19 mouse cellular contexts compared by ENCODE assay signal in genomic region chr10:19105231-19105681, GRCm38 (mm10).
A peak's percentile ranks its signal among the peaks of the same experiment; 100 is the strongest.
DNase-seq lines count a peak whose midpoint lies in the region; ATAC-seq lines count a peak whose summit lies in the region.
"Had no signal": no experiment of that assay in that cellular context is flagged by ENCODE, and none has a peak within 500 bp of the region (broad histone marks: within the 10 kb centered on the region; RNA-seq: fewer than 3 reads in every experiment).

No protein-coding gene starts in this region.

- no peaks in the 10 kb centered on the region for H3K9me3 ChIP-seq in hindbrain, embryonic 10.5 days
- no peaks in the 10 kb centered on the region for H3K9me3 ChIP-seq in hindbrain, embryonic 14.5 days (ENCODE audit: control insufficient read depth, low read length)
- no peaks in the 10 kb centered on the region for H3K9me3 ChIP-seq in embryonic facial prominence, embryonic 14.5 days (ENCODE audit: control insufficient read depth, low read length)
- no peaks in the 10 kb centered on the region for H3K9me3 ChIP-seq in limb, embryonic 13.5 days
- H3K9me3 ChIP-seq: heart, embryonic 10.5 days; neural tube, embryonic 12.5 days had no signal

- no peaks in the 10 kb centered on the region for H3K4me1 ChIP-seq in hindbrain, embryonic 10.5 days (replicated peaks)
- H3K4me1 ChIP-seq in hindbrain, embryonic 14.5 days (replicated peaks; ENCODE audit: control insufficient read depth, insufficient read depth, low read length) = no peaks in the 10 kb centered on the region
- peaks cover 7% of the 10 kb centered on the region; the same call in 1 of the 2 replicates for H3K4me1 ChIP-seq in brown adipose tissue, adult 24 weeks (ENCODE audit: control insufficient read depth, insufficient read depth, insufficient read length, low read length)
- peaks cover 13% of the 10 kb centered on the region; the same call in 1 of the 2 replicates for H3K4me1 ChIP-seq in embryonic facial prominence, embryonic 14.5 days (ENCODE audit: control insufficient read depth, insufficient read depth, low read length)
- H3K4me1 ChIP-seq in limb, embryonic 13.5 days = peaks cover 17% of the 10 kb centered on the region
- H3K4me1 ChIP-seq: heart, embryonic 10.5 days; neural tube, embryonic 12.5 days had no signal

- no peak for DNase-seq in hindbrain, embryonic 10.5 days (ENCODE audit: low spot score)
- DNase-seq in hindbrain, embryonic 14.5 days (ENCODE audit: low spot score) = no peak
- DNase-seq in embryonic facial prominence, embryonic 14.5 days (ENCODE audit: low spot score) = peak; percentile 81
- no peak for DNase-seq in kidney, adult 18-20 months
- no peak for DNase-seq in layer of hippocampus, adult 18-20 months (ENCODE audit: low spot score in 2 of 2)
- no peak for DNase-seq in cerebellum, adult 9-10 months
- DNase-seq: B cell, adult 2 months; cerebellum, adult 18-20 months; gastrocnemius, postnatal 25 days; heart, postnatal 14 days; kidney, postnatal 25 days; lung, adult 18-20 months; right cerebral cortex, postnatal 25 days had no signal

- H3K4me2 ChIP-seq in hindbrain, embryonic 14.5 days (replicated peaks) = no peak overlapping the region
- peak overlapping the region; percentile 1 for H3K4me2 ChIP-seq in embryonic facial prominence, embryonic 14.5 days (ENCODE audit: low read depth, low read length)
- H3K4me2 ChIP-seq in limb, embryonic 13.5 days (replicated peaks) = peak overlapping the region; percentile 49
- H3K4me2 ChIP-seq: neural tube, embryonic 12.5 days had no signal

- ATAC-seq in hindbrain, embryonic 14.5 days (ENCODE audit: low FRiP score) = no peak
- peak; percentile 47; the same call in 1 of the 2 replicates for ATAC-seq in embryonic facial prominence, embryonic 14.5 days (ENCODE audit: low read depth)
- ATAC-seq in limb, embryonic 13.5 days (ENCODE audit: low FRiP score, low read depth) = peak; percentile 87
- ATAC-seq: forebrain, embryonic 14.5 days had no signal

- H3K36me3 ChIP-seq in hindbrain, embryonic 10.5 days = no peaks in the 10 kb centered on the region
- H3K36me3 ChIP-seq in hindbrain, embryonic 14.5 days (replicated peaks; ENCODE audit: control insufficient read depth, insufficient read depth) = no peaks in the 10 kb centered on the region
- H3K36me3 ChIP-seq in embryonic facial prominence, embryonic 14.5 days (ENCODE audit: control insufficient read depth, insufficient read depth, low read length) = no peaks in the 10 kb centered on the region
- H3K36me3 ChIP-seq in limb, embryonic 13.5 days = no peaks in the 10 kb centered on the region
- H3K36me3 ChIP-seq: heart, embryonic 10.5 days; neural tube, embryonic 12.5 days had no signal

- no peak overlapping the region for H3K4me3 ChIP-seq in hindbrain, embryonic 10.5 days
- no peak overlapping the region for H3K4me3 ChIP-seq in hindbrain, embryonic 14.5 days (replicated peaks; ENCODE audit: low read length)
- no peak overlapping the region for H3K4me3 ChIP-seq in brown adipose tissue, adult 24 weeks (ENCODE audit: insufficient read depth, low read depth, low read length)
- H3K4me3 ChIP-seq in embryonic facial prominence, embryonic 14.5 days (ENCODE audit: low read depth, low read length) = no peak overlapping the region
- no peak overlapping the region for H3K4me3 ChIP-seq in limb, embryonic 13.5 days
- H3K4me3 ChIP-seq: heart, embryonic 10.5 days; neural tube, embryonic 12.5 days had no signal

- 0 out of 2 replicates have a peak overlapping the region, but pooled peaks have one; percentile 0 for H3K27ac ChIP-seq in hindbrain, embryonic 10.5 days
- H3K27ac ChIP-seq in hindbrain, embryonic 14.5 days = no peak overlapping the region
- 0 out of 2 replicates have a peak overlapping the region, but pooled peaks have one; percentile 11 for H3K27ac ChIP-seq in brown adipose tissue, adult 24 weeks (replicated peaks; ENCODE audit: low read depth, low read length)
- peak overlapping the region; percentile 67 for H3K27ac ChIP-seq in embryonic facial prominence, embryonic 14.5 days (replicated peaks; ENCODE audit: low read depth, low read length)
- peak overlapping the region; percentile 80 for H3K27ac ChIP-seq in limb, embryonic 13.5 days
- H3K27ac ChIP-seq: heart, embryonic 10.5 days; macrophage; neural tube, embryonic 12.5 days had no signal

- H3K9ac ChIP-seq in hindbrain, embryonic 14.5 days = no peak overlapping the region
- no peak overlapping the region for H3K9ac ChIP-seq in embryonic facial prominence, embryonic 14.5 days (ENCODE audit: low read depth, low read length)
- no peak overlapping the region for H3K9ac ChIP-seq in limb, embryonic 13.5 days
- H3K9ac ChIP-seq: neural tube, embryonic 12.5 days had no signal

- 66% methylated on average over 6 of the region's 6 CpGs for WGBS in hindbrain, embryonic 10.5 days
- WGBS in hindbrain, embryonic 14.5 days = 80% methylated on average over 6 of the region's 6 CpGs
- 21% methylated on average over 6 of the region's 6 CpGs for WGBS in embryonic facial prominence, embryonic 14.5 days
- 8% methylated on average over 6 of the region's 6 CpGs for WGBS in limb, embryonic 13.5 days

- H3K27me3 ChIP-seq in hindbrain, embryonic 10.5 days (ENCODE audit: insufficient read depth, poor library complexity, severe bottlenecking) = no peaks in the 10 kb centered on the region
- H3K27me3 ChIP-seq in hindbrain, embryonic 14.5 days (ENCODE audit: control insufficient read depth, insufficient read depth, low read length) = no peaks in the 10 kb centered on the region
- no peaks in the 10 kb centered on the region for H3K27me3 ChIP-seq in embryonic facial prominence, embryonic 14.5 days (replicated peaks; ENCODE audit: control insufficient read depth, insufficient read depth, low read length)
- no peaks in the 10 kb centered on the region for H3K27me3 ChIP-seq in limb, embryonic 13.5 days
- H3K27me3 ChIP-seq: neural tube, embryonic 12.5 days had no signal
